Mouse (Mus musculus): Measurements from ENCODE around the gene Fmo2. TPM values are rescaled to one million over a fixed set of nuclear protein-coding genes. Genes with fewer than 3 reads are reported as not detected.

The Fmo2 gene
- total RNA-seq (2021): 1 to 10 TPM; 3.2 to 5.5 TPM
- long read RNA-seq, full-length matches to known transcripts: 3 of 5 reads
- long read RNA-seq, partial matches to known transcripts: 0 of 5 reads
- long read RNA-seq, other reads (novel, unspliced or antisense): 2 of 5 reads

DNA sequence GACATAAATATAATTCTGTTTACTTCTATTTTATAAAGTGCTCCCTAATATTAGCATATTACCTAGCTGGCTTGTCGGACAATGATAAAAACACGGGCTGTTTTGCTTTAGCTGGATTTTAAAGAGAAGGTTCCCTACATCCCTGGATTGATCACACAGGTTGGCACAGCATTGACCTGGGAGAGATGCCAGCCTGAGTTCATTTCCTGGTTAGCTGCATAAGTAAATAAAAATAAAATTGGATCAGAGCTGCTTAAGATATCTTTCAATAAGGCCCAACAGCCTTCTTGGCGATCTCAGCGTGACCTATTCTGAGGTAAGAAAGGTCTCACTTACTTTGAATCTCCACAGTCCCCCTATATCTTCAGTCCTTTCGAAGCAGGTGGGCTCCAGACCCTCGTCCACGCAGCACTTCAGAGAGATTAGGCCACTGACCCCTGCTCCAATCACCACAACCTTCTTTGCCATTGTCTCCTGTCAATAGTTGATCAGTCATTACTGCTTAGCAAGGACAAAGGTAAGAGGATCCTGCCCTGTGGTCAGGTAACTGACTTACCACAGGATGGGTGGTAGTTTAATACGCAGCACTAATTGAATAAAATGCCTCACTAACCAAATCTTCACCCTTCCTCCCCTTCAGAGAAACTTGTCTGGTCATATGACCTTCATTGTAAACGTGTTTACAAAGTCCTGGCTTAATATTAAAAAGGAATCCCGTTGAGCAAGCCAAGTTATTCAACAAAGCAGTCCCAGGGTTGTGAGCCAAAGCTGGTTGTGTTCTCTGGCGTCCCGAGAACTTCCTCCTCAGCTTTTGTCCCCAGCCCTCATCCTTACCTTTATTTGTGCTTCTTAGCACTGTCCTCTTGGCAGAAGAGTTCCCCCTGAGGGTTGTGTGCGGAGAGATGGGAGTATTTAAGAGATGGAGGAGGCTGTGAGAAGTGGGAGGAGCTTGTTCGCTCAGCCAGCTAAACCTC is at the start of gene Fmo2:
Gene Fmo2 (minus strand): TSS at position 889 of the 974 bp plus-strand sequence.
- DNase-seq (ENCODE audit: low spot score in 2 of 2): no peak

DNA sequence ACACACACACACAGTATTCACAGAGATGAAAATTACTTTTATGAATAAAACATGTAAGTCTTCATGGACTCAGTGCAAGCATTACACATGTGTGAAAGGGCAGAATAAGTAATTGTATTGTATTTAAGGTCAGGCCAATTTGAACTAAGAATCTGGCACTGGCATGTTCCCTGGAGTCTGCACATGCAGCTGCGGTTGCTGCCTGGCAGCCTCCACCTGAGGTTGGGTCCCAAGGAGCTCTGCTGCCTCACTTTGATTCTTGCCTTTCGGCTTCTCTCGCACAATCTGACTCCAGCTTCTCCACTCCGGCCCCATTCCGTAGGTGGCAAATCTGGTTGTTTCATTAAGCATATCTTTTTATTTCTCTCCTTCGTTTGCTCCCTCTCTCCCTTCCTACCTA is 49.4 kb upstream of the Fmo2 start:
- DNase-seq (ENCODE audit: low spot score in 2 of 2): no peak

DNA sequence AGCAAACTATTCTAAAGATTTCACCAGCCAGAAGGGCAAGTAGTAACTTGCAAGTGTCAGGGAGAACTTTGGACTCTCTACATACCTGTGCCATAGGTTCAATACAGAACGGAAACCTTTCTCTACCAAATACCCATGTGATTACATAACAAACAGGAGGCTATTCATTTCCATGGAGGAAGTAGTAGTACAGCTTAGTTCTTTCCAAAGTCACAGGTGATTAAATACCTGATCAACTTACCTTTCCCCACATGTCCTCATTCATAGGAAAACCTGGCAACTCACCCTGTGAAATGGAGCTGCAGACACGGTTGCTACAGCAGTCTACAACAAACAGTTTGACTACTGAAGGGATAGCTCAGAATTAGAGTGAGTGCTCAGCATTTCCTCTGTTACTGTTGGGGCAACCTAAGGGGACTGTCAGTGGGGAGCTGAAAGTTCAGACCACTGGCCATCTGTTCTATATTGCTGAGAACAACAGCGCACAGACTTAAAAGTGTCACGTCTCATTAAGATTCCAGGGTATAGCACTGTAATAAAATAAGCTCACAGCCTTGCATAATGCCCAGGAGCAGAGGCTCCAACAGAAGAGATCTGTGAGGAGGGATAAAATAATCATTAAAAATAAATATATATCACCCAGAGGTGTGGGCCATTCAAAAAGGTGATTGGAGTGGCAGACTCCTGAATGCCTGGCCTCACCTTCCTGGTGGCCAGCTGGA is 48.5 kb upstream of the Fmo2 start:
- DNase-seq (ENCODE audit: low spot score in 2 of 2): no peak

DNA sequence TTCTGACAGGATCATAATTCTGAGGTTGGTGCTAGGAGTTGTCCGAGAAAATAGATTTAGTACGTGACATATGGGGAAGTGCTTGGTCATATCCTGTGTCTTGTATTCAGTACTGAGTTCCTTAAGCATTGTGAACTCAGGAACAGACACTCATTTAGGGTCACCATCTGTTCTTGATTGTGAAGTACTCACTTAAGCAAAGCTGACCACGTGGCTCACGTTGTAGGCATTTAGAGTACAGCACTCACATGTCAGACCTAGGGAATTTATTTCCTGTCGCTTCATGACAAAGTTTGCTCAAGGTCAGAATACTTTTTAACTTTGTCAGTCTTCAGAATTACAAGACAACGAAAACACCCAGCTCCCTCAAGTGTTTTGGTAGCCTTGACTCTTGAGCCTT is 45.2 kb upstream of the Fmo2 start:
- no peak for DNase-seq (ENCODE audit: low spot score in 2 of 2)

- no peak for DNase-seq (ENCODE audit: low spot score in 2 of 2)
These were observed 40.3 kb upstream of the Fmo2 start for GRCm38 (mm10) chr1:162938696-162939351.

DNA sequence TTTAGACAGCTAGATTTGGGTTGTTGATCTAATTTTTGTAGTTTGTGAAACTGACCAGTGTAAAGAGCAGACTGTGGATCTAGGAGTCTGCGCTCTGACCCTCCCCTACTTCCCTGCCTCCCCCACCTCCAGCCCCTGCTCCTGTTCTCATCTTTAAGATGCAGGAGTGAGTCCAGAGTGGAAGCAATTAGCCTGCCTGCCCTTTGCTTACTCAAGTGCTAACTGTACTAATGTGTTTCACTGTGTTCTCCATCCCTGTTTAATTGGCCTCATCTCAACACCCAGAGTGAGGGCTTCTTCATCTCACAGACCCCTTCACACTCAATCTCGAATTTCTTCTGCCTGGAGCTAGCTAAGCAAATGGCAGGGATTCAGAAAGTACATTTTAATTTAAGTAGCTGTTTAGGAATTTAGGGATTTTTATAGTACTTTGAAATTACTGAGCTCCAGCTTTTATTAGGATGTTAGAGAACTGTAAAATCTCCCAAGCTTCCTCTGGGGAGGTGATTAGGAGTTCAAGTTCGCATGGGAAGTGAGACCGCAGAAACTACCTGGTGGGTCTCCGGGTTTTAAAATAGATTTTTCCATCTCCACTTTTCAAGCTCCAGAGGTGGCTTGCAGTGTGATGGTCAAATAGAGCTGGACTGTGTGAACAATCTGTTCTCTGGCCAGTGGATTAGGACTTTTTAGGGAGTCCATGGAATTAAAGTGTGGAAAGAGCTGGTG is 39.6 kb upstream of the Fmo2 start:
- no peak for DNase-seq (ENCODE audit: low spot score in 2 of 2)

DNA sequence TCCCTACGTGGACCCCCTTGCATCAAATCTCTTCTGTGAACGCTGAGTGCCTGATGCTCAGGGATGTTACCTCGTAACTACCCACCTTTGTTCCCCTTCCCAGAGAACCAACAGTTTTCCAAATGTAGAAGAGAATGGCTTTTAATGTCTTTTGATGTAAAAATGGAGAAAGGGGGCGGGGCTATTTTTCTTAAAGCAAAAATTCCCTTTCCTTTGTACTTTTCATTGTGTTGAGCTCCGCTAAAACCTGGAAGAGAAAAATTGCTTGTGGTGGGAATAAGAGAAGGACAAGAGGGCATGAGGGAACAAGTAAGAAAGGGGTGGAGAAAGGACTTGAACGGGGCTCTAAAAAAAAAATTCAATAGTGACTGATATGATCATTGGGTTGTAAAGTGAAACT is 38.9 kb upstream of the Fmo2 start, which contains the start of gene Fmo6:
Gene Fmo6 (minus strand): TSS at position 101 of the 400 bp plus-strand sequence.
- no peak for DNase-seq (ENCODE audit: low spot score in 2 of 2)

DNA sequence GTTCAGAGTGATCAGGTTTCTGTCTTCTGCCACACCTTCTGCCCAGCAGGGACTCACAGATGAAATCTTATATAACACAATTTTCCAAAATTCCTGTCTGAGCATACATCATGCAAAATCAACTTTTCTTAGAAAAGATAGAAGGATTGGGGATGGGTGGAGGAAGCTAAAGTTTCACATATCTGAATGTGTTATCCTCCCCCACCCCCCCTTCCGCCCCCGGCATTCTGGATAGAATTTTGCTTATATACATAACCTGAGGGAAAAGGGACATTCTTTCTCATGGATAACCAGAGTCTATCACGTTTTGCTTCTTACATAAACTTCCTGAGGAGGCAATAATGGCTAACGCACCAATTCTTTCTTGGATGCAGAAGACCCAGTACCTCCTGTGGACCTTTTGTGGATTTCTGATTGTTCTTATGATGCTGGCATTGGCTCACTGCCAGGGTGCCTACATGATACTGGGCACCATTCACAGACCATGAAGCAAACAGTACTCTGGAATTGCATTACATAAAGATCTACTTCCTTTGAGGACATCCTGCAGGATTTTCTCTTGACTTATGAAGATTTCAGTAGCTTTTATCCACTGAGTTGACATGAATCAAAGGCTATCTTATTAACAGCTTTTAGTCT is 36.0 kb upstream of the Fmo2 start:
- no peak for DNase-seq (ENCODE audit: low spot score in 2 of 2)

DNA sequence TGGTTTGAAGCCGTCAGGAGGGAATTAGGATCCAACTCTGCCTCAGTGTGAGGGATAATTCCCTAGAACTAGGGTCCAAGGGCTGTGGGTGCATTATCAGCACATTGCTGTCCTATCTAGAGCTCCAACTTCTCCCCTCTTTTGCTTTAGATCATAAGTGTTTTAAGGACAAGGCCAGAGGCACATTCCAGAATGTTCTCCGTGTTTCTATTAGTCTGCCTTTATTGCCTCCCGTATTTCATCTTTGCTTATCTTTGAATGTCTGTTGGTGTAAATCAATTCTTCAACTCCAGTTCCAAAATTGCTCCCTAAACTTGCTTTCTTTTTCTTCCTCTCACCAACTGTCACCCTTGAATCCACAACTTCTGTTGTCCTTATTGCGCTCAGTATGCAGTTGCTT is 33.9 kb upstream of the Fmo2 start:
- DNase-seq (ENCODE audit: low spot score in 2 of 2): no peak

- no peak for DNase-seq (ENCODE audit: low spot score in 2 of 2)
These were observed 33.4 kb upstream of the Fmo2 start for GRCm38 (mm10) chr1:162931880-162932279.

DNA sequence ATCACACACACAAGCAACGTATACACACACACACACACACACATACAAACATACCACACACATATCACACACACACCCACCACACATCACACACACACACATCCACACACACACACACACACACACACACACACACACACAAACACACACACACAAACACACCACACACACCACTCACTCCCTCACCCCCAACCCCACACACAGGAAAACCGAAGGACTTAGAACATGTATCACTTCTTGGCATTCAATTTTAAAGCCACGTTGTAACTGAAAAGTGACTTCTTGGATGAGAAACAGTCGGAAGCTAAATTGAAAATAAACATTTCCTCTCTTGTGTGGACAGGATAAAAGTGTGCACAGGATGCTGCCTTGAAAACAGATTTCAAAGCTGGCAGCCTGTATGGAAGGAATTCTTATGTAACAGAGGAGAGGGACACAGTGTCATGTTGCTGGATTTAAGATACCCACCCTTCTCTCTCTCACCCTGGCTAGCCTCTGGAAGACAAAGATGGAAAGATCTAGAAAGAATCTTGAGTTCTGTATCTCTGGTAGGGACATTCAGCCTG is 32.9 kb upstream of the Fmo2 start:
- no peak for DNase-seq (ENCODE audit: low spot score in 2 of 2)

- no peak for DNase-seq (ENCODE audit: low spot score in 2 of 2)
These were observed 32.1 kb upstream of the Fmo2 start for GRCm38 (mm10) chr1:162930631-162931030.

GRCm38 (mm10) chr1:162929146-162929545 is 30.6 kb upstream of the Fmo2 start:
- no peak for DNase-seq (ENCODE audit: low spot score in 2 of 2)

- no peak for DNase-seq (ENCODE audit: low spot score in 2 of 2)
These were observed 26.6 kb upstream of the Fmo2 start for GRCm38 (mm10) chr1:162925121-162925520.

- no peak for DNase-seq (ENCODE audit: low spot score in 2 of 2)
These were observed 18.1 kb upstream of the Fmo2 start for GRCm38 (mm10) chr1:162916661-162917060.

DNA sequence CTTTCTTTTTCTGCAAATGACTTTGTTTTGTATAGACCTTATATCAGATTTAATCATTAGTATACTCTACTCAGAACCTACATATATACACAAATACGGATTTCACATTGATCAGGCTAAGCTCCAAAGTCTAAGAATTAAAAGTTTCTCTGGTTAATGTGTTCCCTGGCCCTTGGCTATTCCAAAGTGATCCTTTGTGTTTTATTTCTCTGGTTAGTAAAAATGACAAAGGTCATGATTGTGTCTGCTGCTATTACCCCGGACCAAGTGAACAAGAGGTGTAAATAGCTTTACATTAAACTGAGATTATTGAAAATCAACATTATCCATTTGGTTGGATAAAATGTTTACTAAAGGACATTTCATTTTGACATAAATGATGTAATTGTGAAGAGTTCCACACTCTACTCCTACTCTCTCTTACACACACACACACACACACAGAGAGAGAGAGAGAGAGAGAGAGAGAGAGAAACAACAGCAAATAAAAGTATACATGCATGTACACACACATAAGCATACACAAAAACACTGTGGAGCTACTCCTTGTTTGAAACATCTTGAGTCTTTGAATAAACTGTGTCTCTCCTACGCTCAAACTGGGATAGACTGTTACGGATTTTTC is 16.5 kb upstream of the Fmo2 start:
- no peak for DNase-seq (ENCODE audit: low spot score in 2 of 2)

DNA sequence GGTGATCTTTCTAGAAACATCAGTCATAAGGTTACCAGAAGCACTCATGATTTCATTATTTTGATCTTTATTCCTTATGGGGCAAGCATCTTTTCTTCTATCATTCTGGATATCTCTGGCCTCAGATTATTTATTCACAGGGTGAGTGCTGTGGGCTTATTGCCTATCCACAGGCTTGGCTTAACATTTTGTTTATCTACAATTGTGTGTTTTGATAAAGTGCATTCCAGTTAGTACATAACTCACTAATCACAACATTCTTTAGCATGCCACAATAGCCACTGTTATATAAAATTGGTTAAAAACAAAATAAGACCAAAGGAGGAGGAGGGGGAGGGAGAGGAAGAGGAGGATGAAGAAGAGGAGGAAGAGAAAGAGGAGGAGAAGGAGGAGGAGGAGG is 13.6 kb upstream of the Fmo2 start:
- DNase-seq (ENCODE audit: low spot score in 2 of 2): no peak

GRCm38 (mm10) chr1:162901879-162902278 is 3.4 kb upstream of the Fmo2 start:
- DNase-seq (ENCODE audit: low spot score in 2 of 2): no peak

- DNase-seq (ENCODE audit: low spot score in 2 of 2): peak; percentile 31 to 66
These were observed 2.6 kb downstream of the Fmo2 start for GRCm38 (mm10) chr1:162895900-162896299.

Measured in layer of hippocampus, adult 18-20 months (tissue).